Mouse (Mus musculus): ENCODE measurements around the gene Gm49320. TPM values are rescaled to one million over a fixed set of nuclear protein-coding genes. Genes with fewer than 3 reads are reported as not detected.

The Gm49320 gene
- polyA plus RNA-seq, 1 experiment = 8.6 TPM

- Histone ChIP-seq H3K27me3 (ENCODE audit: control insufficient read depth, insufficient read depth, low read length) (no peaks in the 10 kb centered on the region), H3K27ac (ENCODE audit: insufficient read depth, low read length) (peak within 1 kb of the TSS; percentile 60), H3K4me3 (replicated peaks; ENCODE audit: insufficient read depth, low read depth, low read length) (peak within 1 kb of the TSS; percentile 86), H3K4me1 (ENCODE audit: control insufficient read depth, insufficient read depth, low read length) (no peaks in the 10 kb centered on the region; the same call in none of the 2 replicates)
- peak; percentile 64 to 68 for DNase-seq
- under 1% methylated on average over 44 of the region's 44 CpGs for WGBS
- TF ChIP-seq POLR2A (IDR thresholded peaks at IDR 0.05; ENCODE audit: borderline replicate concordance, insufficient read depth, low read length) = peak; percentile 28; the same call in 1 of the 2 replicates
- no peak for TF ChIP-seq CTCF (IDR thresholded peaks at IDR 0.05; ENCODE audit: borderline replicate concordance, insufficient read depth, low read depth, low read length)
Observed at GRCm38 (mm10) chr8:4216791-4217621, 21.7 kb upstream of the Gm49320 start, which contains the start of gene Prr36. Prr36 (minus strand) TSS chr8:4217459.

GRCm38 (mm10) chr8:4219617-4220016, 19.0 kb upstream of the Gm49320 start:
- no peak for TF ChIP-seq CTCF (IDR thresholded peaks at IDR 0.05; ENCODE audit: borderline replicate concordance, insufficient read depth, low read depth, low read length)
- TF ChIP-seq POLR2A (IDR thresholded peaks at IDR 0.05; ENCODE audit: borderline replicate concordance, insufficient read depth, low read length) = no peak
- H3K27ac ChIP-seq (ENCODE audit: insufficient read depth, low read length) = no peak overlapping the region
- 91% methylated on average over 3 of the region's 3 CpGs for WGBS
- H3K27me3 ChIP-seq (ENCODE audit: control insufficient read depth, insufficient read depth, low read length) = no peaks in the 10 kb centered on the region
- H3K4me1 ChIP-seq (ENCODE audit: control insufficient read depth, insufficient read depth, low read length) = no peaks in the 10 kb centered on the region
- no peak for DNase-seq
- no peak overlapping the region for H3K4me3 ChIP-seq (replicated peaks; ENCODE audit: insufficient read depth, low read depth, low read length)

GRCm38 (mm10) chr8:4222059-4222458, 16.6 kb upstream of the Gm49320 start:
- TF ChIP-seq POLR2A (IDR thresholded peaks at IDR 0.05; ENCODE audit: borderline replicate concordance, insufficient read depth, low read length) (no peak), CTCF (IDR thresholded peaks at IDR 0.05; ENCODE audit: borderline replicate concordance, insufficient read depth, low read depth, low read length) (no peak)
- Histone ChIP-seq H3K27ac (ENCODE audit: insufficient read depth, low read length) (no peak overlapping the region), H3K27me3 (ENCODE audit: control insufficient read depth, insufficient read depth, low read length) (no peaks in the 10 kb centered on the region; the same call in 1 of the 2 replicates), H3K4me3 (replicated peaks; ENCODE audit: insufficient read depth, low read depth, low read length) (no peak overlapping the region), H3K4me1 (ENCODE audit: control insufficient read depth, insufficient read depth, low read length) (no peaks in the 10 kb centered on the region)
- no peak for DNase-seq

GRCm38 (mm10) chr8:4226323-4226722, 12.3 kb upstream of the Gm49320 start:
- WGBS = 35% methylated on average over 4 of the region's 4 CpGs
- no peak for DNase-seq

GRCm38 (mm10) chr8:4226739-4227347, 11.8 kb upstream of the Gm49320 start, which contains the start of gene Lrrc8e:
Lrrc8e (plus strand) TSS chr8:4226827.
- H3K27ac ChIP-seq (ENCODE audit: insufficient read depth, low read length) = no peak within 1 kb of the TSS
- TF ChIP-seq CTCF (IDR thresholded peaks at IDR 0.05; ENCODE audit: borderline replicate concordance, insufficient read depth, low read depth, low read length) (no peak), POLR2A (IDR thresholded peaks at IDR 0.05; ENCODE audit: borderline replicate concordance, insufficient read depth, low read length) (no peak)
- 8% methylated on average over 33 of the region's 33 CpGs for WGBS
- DNase-seq = no peak
- H3K27me3 ChIP-seq (ENCODE audit: control insufficient read depth, insufficient read depth, low read length) = no peaks in the 10 kb centered on the region; the same call in 1 of the 2 replicates
- no peaks in the 10 kb centered on the region for H3K4me1 ChIP-seq (ENCODE audit: control insufficient read depth, insufficient read depth, low read length)
- H3K4me3 ChIP-seq (replicated peaks; ENCODE audit: insufficient read depth, low read depth, low read length) = peak within 1 kb of the TSS; percentile 22

More at GRCm38 (mm10) chr8:4226323-4226722, 12.3 kb upstream of the Gm49320 start:
- Histone ChIP-seq H3K4me3 (replicated peaks; ENCODE audit: insufficient read depth, low read depth, low read length) (peak overlapping the region; percentile 22), H3K4me1 (ENCODE audit: control insufficient read depth, insufficient read depth, low read length) (no peaks in the 10 kb centered on the region), H3K27me3 (ENCODE audit: control insufficient read depth, insufficient read depth, low read length) (no peaks in the 10 kb centered on the region; the same call in 1 of the 2 replicates), H3K27ac (ENCODE audit: insufficient read depth, low read length) (no peak overlapping the region)
- TF ChIP-seq CTCF (IDR thresholded peaks at IDR 0.05; ENCODE audit: borderline replicate concordance, insufficient read depth, low read depth, low read length) = no peak
- no peak for TF ChIP-seq POLR2A (IDR thresholded peaks at IDR 0.05; ENCODE audit: borderline replicate concordance, insufficient read depth, low read length)

GRCm38 (mm10) chr8:4227919-4228318, 10.7 kb upstream of the Gm49320 start:
- TF ChIP-seq CTCF (IDR thresholded peaks at IDR 0.05; ENCODE audit: borderline replicate concordance, insufficient read depth, low read depth, low read length) = no peak
- TF ChIP-seq POLR2A (IDR thresholded peaks at IDR 0.05; ENCODE audit: borderline replicate concordance, insufficient read depth, low read length) = no peak
- H3K27ac ChIP-seq (ENCODE audit: insufficient read depth, low read length) = no peak overlapping the region
- whole genome bisulfite sequencing = 93% methylated on average over 4 of the region's 4 CpGs
- H3K27me3 ChIP-seq (ENCODE audit: control insufficient read depth, insufficient read depth, low read length) = no peaks in the 10 kb centered on the region; the same call in 1 of the 2 replicates
- no peak for DNase-seq
- no peaks in the 10 kb centered on the region for H3K4me1 ChIP-seq (ENCODE audit: control insufficient read depth, insufficient read depth, low read length)
- H3K4me3 ChIP-seq (replicated peaks; ENCODE audit: insufficient read depth, low read depth, low read length) = no peak overlapping the region

- no peak for DNase-seq
- Histone ChIP-seq H3K4me1 (ENCODE audit: control insufficient read depth, insufficient read depth, low read length) (no peaks in the 10 kb centered on the region), H3K27ac (ENCODE audit: insufficient read depth, low read length) (no peak overlapping the region), H3K27me3 (ENCODE audit: control insufficient read depth, insufficient read depth, low read length) (no peaks in the 10 kb centered on the region; the same call in 1 of the 2 replicates), H3K4me3 (replicated peaks; ENCODE audit: insufficient read depth, low read depth, low read length) (no peak overlapping the region)
- TF ChIP-seq CTCF (IDR thresholded peaks at IDR 0.05; ENCODE audit: borderline replicate concordance, insufficient read depth, low read depth, low read length) (no peak), POLR2A (IDR thresholded peaks at IDR 0.05; ENCODE audit: borderline replicate concordance, insufficient read depth, low read length) (no peak)
- WGBS = 72% methylated on average over 5 of the region's 5 CpGs
Observed at GRCm38 (mm10) chr8:4229784-4230183, 8.9 kb upstream of the Gm49320 start.
